Mouse (Mus musculus) forebrain, embryonic 12.5 days (tissue): ENCODE data around the gene Rin3. TPM values are rescaled to one million over a fixed set of nuclear protein-coding genes. Genes with fewer than 3 reads are reported as not detected.

Experiments
- ATAC-seq: fragments of 200-750 bp; cut with Nextera tagmentation; 2 replicates; pipeline ENCODE4 v1.8.0; 2017; ENCODE audit warnings: moderate TSS enrichment; ENCODE audit not compliant: low FRiP score
- H3K27ac ChIP-seq: fragments of 300-500 bp; sonication (generic); 2 replicates; pipeline ENCODE4 v1.5.1; 2016; ENCODE audit warnings: mild to moderate bottlenecking
- H3K27me3 ChIP-seq: fragments of 300-500 bp; sonication (generic); 2 replicates; pipeline ENCODE4 v1.6.1; 2016; ENCODE audit warnings: mild to moderate bottlenecking
- H3K36me3 ChIP-seq: fragments of 300-500 bp; sonication (generic); replicated peaks from 2 replicates; pipeline ENCODE4 v1.6.1; 2016; ENCODE audit warnings: mild to moderate bottlenecking
- H3K4me1 ChIP-seq: fragments of 300-500 bp; sonication (generic); 2 replicates; pipeline ENCODE4 v1.6.1; 2016
- H3K4me2 ChIP-seq: fragments of 300-500 bp; sonication (generic); 2 replicates; pipeline ENCODE4 v1.6.1; 2016; ENCODE audit warnings: mild to moderate bottlenecking, moderate library complexity
- H3K4me3 ChIP-seq: fragments of 300-500 bp; sonication (generic); replicated peaks from 2 replicates; pipeline ENCODE4 v1.5.1; 2016; ENCODE audit warnings: mild to moderate bottlenecking
- H3K9ac ChIP-seq: fragments of 300-500 bp; sonication (generic); 2 replicates; pipeline ENCODE4 v1.6.1; 2016; ENCODE audit warnings: mild to moderate bottlenecking
- H3K9me3 ChIP-seq: fragments of 300-500 bp; sonication (generic); 2 replicates; pipeline ENCODE4 v1.6.1; 2016
- WGBS: fragments of 180-500 bp; shearing (Covaris S2); methylation state at CpG from one replicate; pipeline ENCODE4 v1.1.7; 2016; 5-methylcytosine and 5-hydroxymethylcytosine counted together
- polyA plus RNA-seq: library from polyadenylated mRNA; unstranded; fragments of >200 nt; fragmentation: Nextera tagmentation; extraction: Ambion mirVana; gene quantifications from 2 replicates; pipeline ENCODE4 v1.2.1, GENCODE M21; 2016

Rin3 gene
- polyA plus RNA-seq, 1 experiment from 2014 or later = 2.9 TPM

DNA sequence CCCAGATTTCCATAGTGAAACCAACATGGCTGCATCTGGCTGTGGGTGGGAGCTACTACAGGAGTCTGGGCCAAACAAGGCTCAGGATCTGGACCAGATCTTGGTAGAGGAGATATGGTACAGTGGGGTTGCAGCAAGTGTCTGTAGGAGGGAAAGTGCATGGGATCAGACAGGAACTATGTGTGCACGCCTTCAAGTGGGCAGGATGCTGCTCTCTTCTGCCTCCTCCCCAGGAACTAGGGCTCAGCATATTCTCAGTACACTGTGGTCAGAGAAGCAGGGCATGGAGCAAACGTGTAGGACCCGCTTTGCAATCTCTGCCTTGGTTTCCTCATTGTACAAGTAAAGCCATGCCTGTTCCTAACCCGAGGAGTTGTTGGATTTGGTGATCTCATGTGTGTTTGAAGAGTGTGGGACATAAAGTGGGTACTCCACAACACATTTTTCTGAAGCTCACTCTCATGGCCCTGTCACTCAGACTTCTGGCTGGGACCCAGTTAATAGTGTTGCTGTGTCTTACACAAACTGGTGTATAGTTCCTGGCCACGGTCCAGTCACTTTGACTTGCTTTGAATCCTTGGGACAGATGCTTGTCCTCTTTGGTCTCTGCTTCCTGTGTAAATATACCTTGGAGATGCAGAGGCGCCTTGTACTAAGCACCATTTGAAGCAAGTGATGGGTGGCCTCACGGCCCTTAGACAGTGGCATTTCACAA lies 9.8 kb downstream of the Rin3 start:
- H3K4me1 ChIP-seq = 0 out of 2 replicates have a peak, but pooled peaks cover 3% of the 10 kb centered on the region

DNA sequence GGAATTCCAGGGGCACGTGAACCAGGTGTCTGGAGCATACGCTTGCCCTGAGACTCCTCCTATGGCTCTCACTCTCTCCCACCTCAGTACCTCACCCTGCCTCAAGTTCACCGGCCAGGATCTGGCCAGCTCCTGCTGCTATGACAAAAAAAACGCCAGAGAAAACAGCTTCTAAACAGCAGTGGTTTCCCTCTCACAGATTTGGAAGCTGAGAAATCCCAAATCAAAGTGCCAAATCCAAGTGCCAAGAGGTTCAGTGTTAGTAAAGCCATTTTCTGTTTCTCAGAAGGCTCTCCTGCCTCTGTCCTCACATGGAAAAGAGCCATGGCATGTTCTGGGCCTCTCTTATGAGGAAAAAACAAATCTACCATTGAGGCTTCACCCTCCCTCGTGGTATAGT lies 11.8 kb downstream of the Rin3 start:
- Histone ChIP-seq H3K36me3 (no peaks in the 10 kb centered on the region), H3K4me1 (0 out of 2 replicates have a peak, but pooled peaks cover 3% of the 10 kb centered on the region), H3K27me3 (no peaks in the 10 kb centered on the region), H3K27ac (no peak overlapping the region), H3K9me3 (no peaks in the 10 kb centered on the region), H3K4me3 (no peak overlapping the region), H3K9ac (no peak overlapping the region), H3K4me2 (no peak overlapping the region)
- 78% methylated on average over 5 of the region's 5 CpGs for WGBS
- ATAC-seq = no peak

More for the DNA sequence above, 9.8 kb downstream of the Rin3 start:
- Histone ChIP-seq H3K27ac (no peak overlapping the region), H3K27me3 (no peaks in the 10 kb centered on the region), H3K9me3 (no peaks in the 10 kb centered on the region), H3K36me3 (no peaks in the 10 kb centered on the region), H3K4me2 (no peak overlapping the region), H3K9ac (no peak overlapping the region), H3K4me3 (no peak overlapping the region)
- no peak for ATAC-seq
- WGBS = 85% methylated on average over 7 of the region's 7 CpGs

DNA sequence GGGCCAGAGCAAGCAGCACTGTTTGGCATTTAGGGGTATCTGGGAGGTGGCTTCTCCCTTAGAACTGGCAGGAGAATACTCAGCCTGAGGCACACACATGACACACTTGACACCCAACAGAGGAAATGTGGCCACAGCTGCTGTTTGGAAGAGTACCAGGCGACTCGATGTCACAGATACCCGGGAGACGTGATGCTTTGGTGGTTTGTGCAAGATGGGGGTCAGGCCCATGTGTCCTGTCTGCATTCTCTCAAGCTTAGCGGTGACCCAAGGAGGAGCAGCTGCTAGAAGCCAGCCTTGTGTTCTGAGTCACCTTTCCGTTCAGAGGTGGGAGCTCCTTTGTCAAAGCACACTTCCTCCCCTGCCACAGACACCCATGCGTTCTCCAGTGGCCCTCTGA lies 12.4 kb downstream of the Rin3 start:
- H3K4me3 ChIP-seq = no peak overlapping the region
- no peaks in the 10 kb centered on the region for H3K27me3 ChIP-seq
- no peak overlapping the region for H3K9ac ChIP-seq
- no peak overlapping the region for H3K4me2 ChIP-seq
- no peak for ATAC-seq
- H3K4me1 ChIP-seq = 0 out of 2 replicates have a peak, but pooled peaks cover 3% of the 10 kb centered on the region
- WGBS = 82% methylated on average over 7 of the region's 7 CpGs
- H3K9me3 ChIP-seq = no peaks in the 10 kb centered on the region
- no peak overlapping the region for H3K27ac ChIP-seq
- H3K36me3 ChIP-seq = no peaks in the 10 kb centered on the region

DNA sequence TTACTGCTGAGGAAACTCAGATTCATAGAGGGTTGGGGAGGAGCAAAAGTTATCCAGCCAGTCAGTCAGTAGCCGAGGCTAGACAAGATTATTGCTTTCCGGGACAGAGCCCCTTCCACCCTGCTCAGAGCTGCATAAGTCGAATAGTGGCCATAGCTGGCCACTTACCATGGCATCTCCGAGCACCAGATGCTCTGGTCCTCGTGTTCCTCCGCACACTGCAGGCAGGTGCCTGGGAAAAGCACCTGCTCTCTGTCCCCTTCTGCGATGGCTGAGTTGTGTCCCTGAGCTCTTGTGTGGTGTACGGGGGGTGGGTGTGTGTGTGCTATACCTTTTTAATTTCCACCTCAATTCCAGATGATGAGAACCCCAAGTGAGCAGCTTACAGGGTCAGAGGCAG lies 12.8 kb downstream of the Rin3 start:
- no peaks in the 10 kb centered on the region for H3K36me3 ChIP-seq
- no peak overlapping the region for H3K27ac ChIP-seq
- 84% methylated on average over 8 of the region's 8 CpGs for WGBS
- H3K4me1 ChIP-seq = 0 out of 2 replicates have a peak, but pooled peaks cover 3% of the 10 kb centered on the region
- no peak for ATAC-seq
- H3K4me2 ChIP-seq = no peak overlapping the region
- H3K27me3 ChIP-seq = no peaks in the 10 kb centered on the region
- H3K9ac ChIP-seq = no peak overlapping the region
- H3K4me3 ChIP-seq = no peak overlapping the region
- no peaks in the 10 kb centered on the region for H3K9me3 ChIP-seq

DNA sequence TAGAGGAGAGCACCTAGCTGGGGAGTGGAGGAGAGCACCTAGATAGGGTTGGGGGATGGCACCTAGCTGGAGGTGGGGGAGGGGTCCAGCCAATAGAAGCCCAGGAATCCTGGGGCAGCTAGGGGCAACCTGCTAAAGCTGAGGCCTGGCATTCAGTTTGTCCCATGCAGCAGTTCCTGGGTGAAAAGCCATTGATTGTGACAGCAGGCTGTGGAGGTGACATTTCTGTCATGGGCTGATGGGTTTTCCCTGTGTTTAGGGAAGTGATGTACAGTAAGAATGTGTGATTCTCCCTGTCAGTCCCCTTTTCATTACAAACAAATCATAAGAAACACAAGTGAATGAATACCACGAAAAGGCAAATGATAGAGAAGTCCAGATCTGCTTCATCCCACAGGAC lies 13.5 kb downstream of the Rin3 start:
- no peak for ATAC-seq
- Histone ChIP-seq H3K27ac (no peak overlapping the region), H3K4me1 (0 out of 2 replicates have a peak, but pooled peaks cover 3% of the 10 kb centered on the region), H3K4me3 (no peak overlapping the region), H3K36me3 (no peaks in the 10 kb centered on the region), H3K9ac (no peak overlapping the region), H3K27me3 (no peaks in the 10 kb centered on the region), H3K9me3 (no peaks in the 10 kb centered on the region), H3K4me2 (no peak overlapping the region)
- 79% methylated on average over 1 of the region's 1 CpGs for WGBS

DNA sequence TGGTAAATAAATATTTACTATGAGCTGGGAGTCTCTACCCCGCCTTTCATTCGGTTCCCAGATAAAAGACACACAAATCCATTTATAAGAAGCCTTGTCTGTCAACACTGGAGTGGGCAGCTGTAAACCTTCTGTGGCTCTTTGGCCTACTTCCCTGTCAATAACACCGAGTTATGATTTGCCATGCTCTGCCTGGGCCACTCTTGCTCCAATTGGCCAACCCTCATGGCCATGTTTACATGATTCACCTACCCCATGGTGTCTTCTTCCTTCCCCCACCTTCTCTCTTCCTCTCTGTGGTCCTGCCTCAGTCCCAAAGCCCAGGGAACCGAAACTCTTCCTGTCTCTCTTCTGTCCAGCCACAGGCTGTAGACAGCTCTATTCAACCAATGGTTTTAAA lies 14.1 kb downstream of the Rin3 start:
- Histone ChIP-seq H3K4me3 (no peak overlapping the region), H3K4me2 (no peak overlapping the region), H3K9me3 (no peaks in the 10 kb centered on the region), H3K27ac (no peak overlapping the region), H3K4me1 (0 out of 2 replicates have a peak, but pooled peaks cover 3% of the 10 kb centered on the region), H3K36me3 (no peaks in the 10 kb centered on the region), H3K9ac (no peak overlapping the region), H3K27me3 (no peaks in the 10 kb centered on the region)
- ATAC-seq = no peak
- WGBS = 76% methylated on average over 4 of the region's 4 CpGs

DNA sequence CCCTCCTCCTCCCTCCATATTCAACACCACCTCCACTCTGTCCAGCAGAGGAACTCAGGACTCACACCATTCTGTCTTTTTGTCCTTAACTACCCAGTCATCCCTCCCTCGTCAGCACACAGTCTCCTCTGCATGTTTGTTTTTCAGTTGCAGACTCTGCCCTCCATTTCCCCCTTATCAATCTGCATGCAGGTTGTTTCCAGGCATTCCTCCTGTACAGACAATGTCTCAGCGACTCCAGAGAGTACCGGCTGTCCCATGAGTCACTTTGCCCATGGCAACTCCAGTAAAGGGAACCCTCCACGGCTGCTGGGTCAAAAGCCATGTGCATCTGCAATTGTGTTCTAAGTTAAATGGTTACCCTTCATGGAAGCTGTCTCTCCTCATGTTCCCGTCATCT lies 16.4 kb downstream of the Rin3 start:
- ATAC-seq = no peak
- 74% methylated on average over 5 of the region's 5 CpGs for WGBS

DNA sequence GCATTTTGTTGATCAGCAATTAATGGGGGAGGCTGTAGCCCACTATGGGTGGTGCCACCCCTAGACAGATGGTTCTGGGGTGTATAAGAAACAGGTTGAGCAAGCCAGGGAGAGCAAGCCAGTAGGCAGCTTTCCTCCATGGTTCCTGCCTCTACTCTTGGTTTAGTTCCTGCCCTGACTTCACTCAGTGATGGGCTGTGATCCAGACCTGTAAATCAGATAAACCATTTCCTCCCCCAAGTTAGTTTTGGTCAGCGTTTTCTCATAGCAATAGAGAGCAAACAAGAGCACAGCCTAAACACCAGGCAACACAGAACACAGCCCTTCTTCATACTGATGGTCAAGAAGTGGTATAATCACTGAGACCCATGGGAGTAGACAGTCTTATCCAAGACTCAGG lies 18.7 kb downstream of the Rin3 start:
- H3K9ac ChIP-seq = no peak overlapping the region
- ATAC-seq = no peak
- 87% methylated on average over 1 of the region's 1 CpGs for WGBS
- no peaks in the 10 kb centered on the region for H3K36me3 ChIP-seq
- no peaks in the 10 kb centered on the region for H3K9me3 ChIP-seq
- no peak overlapping the region for H3K27ac ChIP-seq
- no peak overlapping the region for H3K4me3 ChIP-seq
- H3K4me1 ChIP-seq = peaks cover 13% of the 10 kb centered on the region
- H3K27me3 ChIP-seq = no peaks in the 10 kb centered on the region
- H3K4me2 ChIP-seq = no peak overlapping the region

More for the DNA sequence above, 16.4 kb downstream of the Rin3 start:
- Histone ChIP-seq H3K4me3 (no peak overlapping the region), H3K36me3 (no peaks in the 10 kb centered on the region), H3K4me1 (peaks cover 13% of the 10 kb centered on the region), H3K27me3 (no peaks in the 10 kb centered on the region), H3K4me2 (no peak overlapping the region), H3K9me3 (no peaks in the 10 kb centered on the region), H3K27ac (no peak overlapping the region), H3K9ac (no peak overlapping the region)

DNA sequence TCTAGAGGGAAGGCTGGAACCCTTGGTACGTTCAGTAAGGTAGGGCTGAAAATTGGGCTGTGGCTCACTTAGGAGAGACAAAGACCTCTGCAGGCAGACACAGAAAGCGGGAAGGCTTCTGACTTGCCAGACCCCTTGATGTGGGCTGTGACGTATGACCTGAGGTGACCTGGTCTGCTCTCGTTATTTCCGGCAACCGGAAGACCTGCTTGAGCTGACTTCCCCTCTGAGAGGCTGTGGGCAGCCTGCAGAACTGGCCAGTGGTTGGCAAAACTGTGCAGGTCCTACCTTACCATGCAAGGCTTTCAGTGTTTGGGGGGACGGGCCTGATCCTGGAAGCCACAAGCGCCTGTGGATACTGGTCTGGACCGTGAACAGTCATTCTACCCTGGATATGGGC lies 19.5 kb downstream of the Rin3 start:
- Histone ChIP-seq H3K27ac (no peak overlapping the region), H3K4me1 (peaks cover 13% of the 10 kb centered on the region), H3K36me3 (no peaks in the 10 kb centered on the region), H3K9ac (no peak overlapping the region), H3K4me2 (no peak overlapping the region), H3K9me3 (no peaks in the 10 kb centered on the region), H3K4me3 (no peak overlapping the region), H3K27me3 (no peaks in the 10 kb centered on the region)
- no peak for ATAC-seq
- 86% methylated on average over 9 of the region's 9 CpGs for WGBS

DNA sequence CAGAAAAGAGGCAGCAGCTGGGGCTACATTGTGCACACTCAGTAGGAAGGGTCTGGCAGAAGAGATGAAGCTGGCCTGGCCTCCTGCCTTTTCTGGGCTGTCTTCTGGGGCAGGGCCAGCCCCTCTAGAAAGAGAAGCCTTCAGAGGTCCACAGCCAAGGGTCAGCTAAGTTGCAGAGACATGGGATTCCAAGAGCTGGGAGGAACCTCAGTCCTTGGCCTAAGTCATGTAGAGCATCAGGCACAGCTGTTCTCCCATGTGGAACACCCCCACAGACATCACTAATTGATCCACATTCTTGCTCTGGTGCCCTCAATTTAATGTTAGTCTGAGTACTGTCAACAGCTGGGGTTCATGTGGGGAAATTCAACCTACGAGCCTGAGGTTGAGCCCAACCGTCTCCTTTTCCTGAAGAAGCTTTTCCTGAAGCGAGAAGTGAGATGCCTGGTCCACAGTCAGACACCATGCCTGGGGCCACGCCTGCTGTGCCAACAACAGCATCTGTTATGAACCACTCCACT lies 20.0 kb downstream of the Rin3 start:
- Histone ChIP-seq H3K9me3 (no peaks in the 10 kb centered on the region), H3K4me2 (no peak overlapping the region), H3K27ac (no peak overlapping the region), H3K4me1 (peaks cover 13% of the 10 kb centered on the region), H3K9ac (no peak overlapping the region), H3K4me3 (no peak overlapping the region), H3K36me3 (no peaks in the 10 kb centered on the region), H3K27me3 (no peaks in the 10 kb centered on the region)
- ATAC-seq = no peak
- WGBS = 80% methylated on average over 4 of the region's 4 CpGs

DNA sequence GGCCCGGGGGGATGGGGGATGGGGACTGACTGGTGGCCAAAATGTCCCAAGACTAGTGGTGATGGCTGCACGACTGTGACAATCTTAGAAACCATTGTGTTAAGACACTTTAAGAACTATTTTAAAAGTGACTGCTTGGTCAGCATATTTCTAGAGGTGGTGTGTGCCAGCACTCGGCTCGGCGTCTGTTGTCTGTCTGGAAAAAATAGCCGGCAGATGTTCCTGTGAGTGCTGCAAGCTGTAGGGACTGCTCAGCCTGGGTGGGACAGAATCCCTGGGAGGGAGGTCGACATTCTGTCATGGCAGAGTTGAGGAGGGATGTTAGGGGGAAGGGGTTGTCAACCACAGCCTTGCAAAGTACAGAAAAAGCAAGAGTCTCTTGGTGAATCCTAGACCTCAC lies 21.0 kb downstream of the Rin3 start:
- H3K4me3 ChIP-seq = no peak overlapping the region
- no peak for ATAC-seq
- WGBS = 67% methylated on average over 7 of the region's 7 CpGs
- H3K4me1 ChIP-seq = peaks cover 17% of the 10 kb centered on the region
- H3K4me2 ChIP-seq = no peak overlapping the region
- H3K9me3 ChIP-seq = no peaks in the 10 kb centered on the region
- no peaks in the 10 kb centered on the region for H3K36me3 ChIP-seq
- H3K27ac ChIP-seq = no peak overlapping the region
- H3K9ac ChIP-seq = no peak overlapping the region
- no peaks in the 10 kb centered on the region for H3K27me3 ChIP-seq

DNA sequence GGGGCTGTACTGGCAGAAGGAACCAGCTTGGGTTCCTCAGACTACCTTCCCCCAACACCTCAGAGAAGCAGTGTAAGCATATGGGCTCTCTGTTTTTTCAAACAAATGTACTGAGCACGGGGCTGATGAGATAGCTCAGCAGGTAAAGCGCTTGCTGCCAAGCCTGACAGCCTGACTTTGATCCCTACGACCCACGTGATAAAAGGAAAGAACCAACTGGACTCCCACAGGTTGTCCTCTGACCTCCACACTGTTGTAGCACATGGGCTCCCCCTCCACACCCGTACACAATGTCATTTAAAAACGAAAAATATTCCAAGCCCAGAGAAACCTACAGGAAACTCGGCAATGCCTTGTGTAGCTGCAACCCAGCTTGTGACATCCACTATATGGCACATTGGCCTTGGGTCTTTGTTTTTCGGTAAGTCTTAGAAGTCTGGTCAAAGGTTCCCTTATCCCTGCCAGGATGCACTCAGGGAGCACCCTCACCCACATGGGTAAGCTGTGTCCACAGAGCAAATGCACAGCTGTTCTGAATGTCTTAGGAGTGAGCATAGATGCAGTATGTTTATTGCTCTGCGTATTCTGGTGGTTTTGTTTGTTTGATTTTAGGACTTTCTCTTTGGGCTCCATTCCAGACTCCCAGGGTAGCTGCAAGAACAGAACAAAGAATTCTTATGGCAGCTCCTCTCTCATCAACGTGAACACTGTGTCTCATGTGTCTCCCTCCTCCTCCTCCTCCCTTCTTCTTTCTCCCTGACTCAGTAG lies 22.4 kb downstream of the Rin3 start:
- no peak for ATAC-seq
- 66% methylated on average over 10 of the region's 10 CpGs for WGBS
- no peak overlapping the region for H3K27ac ChIP-seq

More for the DNA sequence above, 22.4 kb downstream of the Rin3 start:
- H3K4me1 ChIP-seq = peaks cover 17% of the 10 kb centered on the region
- H3K9ac ChIP-seq = no peak overlapping the region
- no peak overlapping the region for H3K4me3 ChIP-seq
- no peaks in the 10 kb centered on the region for H3K36me3 ChIP-seq
- H3K4me2 ChIP-seq = no peak overlapping the region
- H3K9me3 ChIP-seq = no peaks in the 10 kb centered on the region
- no peaks in the 10 kb centered on the region for H3K27me3 ChIP-seq
